Mouse (Mus musculus) ovary, adult 10 weeks (tissue): ENCODE data around the gene Zfp719. TPM values are rescaled to one million over a fixed set of nuclear protein-coding genes. Genes with fewer than 3 reads are reported as not detected.

Experiments
- polyA plus RNA-seq: library from polyadenylated mRNA; stranded (reverse); fragments of 350-450 nt; fragmentation: Illumina TruSeq; extraction: RNeasy Lipid Tissue Mini Kit (QIAGEN cat#74804); gene quantifications from one replicate; pipeline ENCODE4 v1.2.3, GENCODE M21; 2014

Gene Zfp719
- 42.2 TPM for polyA plus RNA-seq

DNA sequence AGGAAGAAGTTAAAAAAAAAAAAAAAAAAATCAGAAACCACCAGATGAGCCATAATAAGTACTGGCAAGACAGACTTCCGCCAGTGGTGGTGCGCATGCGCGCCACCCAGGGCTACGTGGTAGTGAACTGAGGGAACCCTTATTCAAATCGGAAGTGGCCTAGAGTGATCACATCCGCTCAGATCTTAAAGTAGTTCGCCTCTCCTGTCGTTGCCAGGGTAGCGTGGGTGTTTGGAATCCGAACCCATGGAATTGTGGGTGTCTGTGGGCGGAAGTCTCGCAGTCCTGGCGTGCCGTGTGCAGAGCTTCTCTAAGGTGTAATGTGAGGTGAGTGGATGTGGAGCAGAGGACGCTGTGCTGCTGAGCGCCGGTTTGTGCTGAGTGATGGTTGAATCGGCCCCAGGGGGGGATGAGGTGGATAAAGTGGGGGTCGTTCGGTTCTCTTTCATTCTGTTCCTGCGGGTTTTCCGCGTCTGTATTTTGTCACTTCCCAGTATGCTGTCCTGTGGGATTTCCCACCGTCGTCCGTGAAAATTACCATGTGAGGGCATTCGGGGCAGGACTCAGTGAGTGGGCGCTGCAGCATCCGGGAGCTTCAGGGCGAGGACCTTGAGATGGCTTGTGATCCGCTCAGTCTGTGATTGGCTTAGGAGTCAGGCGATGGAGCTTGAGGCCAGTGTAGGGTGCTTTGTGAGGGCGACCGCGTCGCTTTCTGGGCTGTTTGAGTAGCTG is at the start of gene Zfp719:
Gene Zfp719, plus strand, starts transcription at position 171 of the 732 bp plus-strand sequence.

DNA sequence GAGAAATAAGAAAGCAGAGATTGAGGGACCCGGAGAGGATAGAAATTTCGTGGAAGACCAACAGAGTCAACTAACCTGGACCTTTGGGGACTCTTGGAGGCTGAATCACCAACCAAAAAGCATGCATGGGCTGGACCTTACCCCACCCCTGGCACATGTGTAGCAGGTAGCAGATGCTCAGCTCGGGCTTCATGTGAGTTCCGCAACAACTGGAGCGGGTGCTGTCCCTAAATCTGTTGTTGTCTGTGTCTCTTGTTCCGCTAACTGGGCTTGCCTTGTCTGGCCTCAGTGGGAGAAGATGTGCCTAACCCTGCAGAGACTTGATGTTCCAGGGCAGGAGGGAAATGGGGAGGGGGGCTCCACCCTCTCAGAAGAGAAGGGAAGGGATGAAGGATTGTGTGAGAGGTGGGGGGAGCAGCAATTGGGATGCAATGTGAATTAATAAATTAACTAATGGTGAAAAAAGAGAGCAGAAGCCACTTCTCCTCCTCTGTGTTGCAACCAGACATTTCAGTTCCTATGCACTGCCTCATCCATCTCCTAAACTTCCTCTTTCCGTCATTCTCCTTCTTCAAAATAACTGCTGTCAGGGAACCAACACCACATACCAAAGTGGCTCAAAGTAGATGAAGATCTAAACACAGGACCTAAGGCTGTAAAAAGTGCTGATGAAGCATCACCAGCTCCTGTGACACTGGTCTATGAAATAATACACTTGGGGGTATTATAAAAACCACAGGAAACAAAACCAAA is 35.0 kb upstream of the Zfp719 start, which contains the start of gene Cd33:
Gene Cd33, minus strand, starts transcription at position 204 of the 753 bp plus-strand sequence.

DNA sequence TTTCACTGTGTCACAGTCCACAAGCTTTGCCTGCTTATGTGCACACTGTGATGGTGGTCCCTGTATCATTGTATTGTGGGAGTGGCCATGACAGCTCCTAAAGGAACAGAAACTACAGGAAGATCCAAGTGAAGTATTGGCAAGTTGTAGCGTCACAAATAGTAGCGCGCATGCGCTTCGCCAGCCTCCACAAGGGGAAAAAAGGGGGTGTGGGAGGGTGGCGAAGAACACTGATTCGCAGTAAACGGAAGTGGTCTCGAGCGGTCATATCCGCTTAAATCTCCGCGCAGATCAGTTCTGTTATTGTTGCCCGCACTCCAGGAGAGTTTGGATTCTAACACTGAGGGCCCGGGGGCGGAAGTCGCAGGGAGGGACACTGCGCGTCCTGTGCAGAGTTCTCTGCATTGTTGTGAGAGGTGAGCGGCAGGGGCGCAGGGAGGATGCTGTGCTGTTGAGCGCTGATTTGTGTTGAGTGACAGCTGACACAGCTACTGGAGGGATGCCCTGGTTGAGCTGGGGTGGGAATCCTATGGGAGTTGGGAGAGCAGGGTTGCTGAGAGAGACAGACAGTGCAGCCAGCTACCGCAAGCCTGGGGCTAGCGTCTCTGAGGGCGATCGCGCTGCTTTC is 17.3 kb upstream of the Zfp719 start, which contains the start of gene Zfp658:
Gene Zfp658, plus strand, starts transcription at position 251 of the 628 bp plus-strand sequence.

DNA sequence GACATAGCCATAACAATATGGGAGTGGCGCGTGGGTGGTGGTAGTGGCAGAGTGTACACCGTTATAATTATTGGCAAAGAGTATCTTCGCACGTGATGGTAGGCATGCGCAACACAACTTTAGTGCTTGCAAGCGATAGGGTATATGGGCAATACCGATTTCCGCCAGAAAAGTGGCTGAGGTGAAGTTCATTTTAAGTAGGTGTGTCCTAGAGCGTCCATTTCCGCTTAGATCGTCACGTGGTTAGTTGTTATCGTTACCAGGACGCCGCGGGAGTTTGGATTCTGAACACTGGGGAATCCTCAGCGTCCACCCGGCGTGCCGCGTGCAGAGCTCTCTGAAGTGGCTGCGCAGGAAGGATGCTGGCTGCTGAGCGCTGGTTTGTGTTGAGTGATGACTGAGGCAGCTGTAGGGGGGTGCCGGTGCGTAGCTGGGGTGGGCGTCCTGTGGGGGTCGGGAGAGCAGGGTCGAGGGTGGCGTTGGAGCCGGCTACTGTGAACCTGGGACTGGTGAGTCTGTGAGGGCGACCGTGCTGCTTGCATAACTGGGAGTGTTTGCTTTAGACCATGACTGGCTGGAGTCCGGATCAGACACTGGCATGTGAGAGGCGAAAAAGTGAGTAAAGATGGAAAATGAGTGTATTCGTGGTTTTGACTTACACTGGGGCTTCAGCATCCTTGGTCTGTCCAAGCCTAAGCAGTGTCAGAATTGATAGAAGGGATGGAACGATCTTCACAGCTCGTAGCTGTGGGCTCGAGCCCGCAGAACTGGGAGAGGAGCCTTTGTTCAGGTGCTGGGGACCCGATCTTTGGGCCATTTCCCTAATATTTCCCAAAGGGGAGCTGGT is 27.7 kb downstream of the Zfp719 start, which contains the start of gene Zfp819:
Gene Zfp819, plus strand, starts transcription at position 274 of the 847 bp plus-strand sequence.

DNA sequence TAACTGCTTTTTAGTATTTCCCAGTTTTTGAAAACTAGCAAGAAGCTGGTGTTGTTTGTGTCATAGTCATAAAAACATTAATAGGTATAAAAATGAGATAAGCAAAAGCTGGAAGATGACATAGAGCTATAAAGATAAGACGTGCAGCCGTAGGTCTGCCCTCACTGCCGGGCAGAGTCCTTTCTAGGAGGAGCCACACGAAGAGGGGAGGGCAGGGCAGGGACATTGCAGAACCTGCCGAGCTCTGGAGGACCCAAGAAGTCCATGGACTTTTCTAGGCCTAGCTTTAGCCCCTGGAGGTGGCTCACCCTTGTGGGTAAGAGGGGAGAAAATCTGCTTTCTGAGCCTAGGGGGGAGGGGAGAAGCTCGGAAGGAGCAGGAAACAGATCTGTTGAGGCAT is 55.1 kb downstream of the Zfp719 start, which contains the start of gene Ceacam18:
Gene Ceacam18, plus strand, starts transcription at position 208 of the 400 bp plus-strand sequence.

Other genes starting within 250 kb of the Zfp719 start
- gene Siglecf, start 228.3 kb upstream of the Zfp719 start, polyA plus RNA-seq = 1.2 TPM
- not detected for gene Siglecg, start 171.4 kb upstream of the Zfp719 start, polyA plus RNA-seq
- gene Lim2, start 151.9 kb upstream of the Zfp719 start, polyA plus RNA-seq = not detected
- not detected for gene Nkg7, start 142.5 kb upstream of the Zfp719 start, polyA plus RNA-seq
- gene Cldnd2, start 138.8 kb upstream of the Zfp719 start, polyA plus RNA-seq = not detected
- 1.5 TPM for gene Etfb, start 135.5 kb upstream of the Zfp719 start, polyA plus RNA-seq
- not detected for gene Gm45233, start 135.5 kb upstream of the Zfp719 start, polyA plus RNA-seq
- 0.88 TPM for gene Vsig10l, start 116.5 kb upstream of the Zfp719 start, polyA plus RNA-seq
- gene Iglon5, start 89.5 kb upstream of the Zfp719 start, polyA plus RNA-seq = not detected
- gene 4931406B18Rik, start 73.7 kb upstream of the Zfp719 start, polyA plus RNA-seq = not detected
- 5.7 TPM for gene Cd33, start 35.2 kb upstream of the Zfp719 start, polyA plus RNA-seq
- 3.5 TPM for gene Zfp658, start 17.4 kb upstream of the Zfp719 start, polyA plus RNA-seq
- gene Zfp819, start 27.6 kb downstream of the Zfp719 start, polyA plus RNA-seq = 0.20 TPM
- gene Ceacam18, start 55.1 kb downstream of the Zfp719 start, polyA plus RNA-seq = not detected
- gene Siglece, start 80.6 kb downstream of the Zfp719 start, polyA plus RNA-seq = 0.66 TPM
- gene Ctu1, start 92.4 kb downstream of the Zfp719 start, polyA plus RNA-seq = 3.2 TPM
- not detected for gene Klk14, start 110.8 kb downstream of the Zfp719 start, polyA plus RNA-seq
- gene Klk13, start 133.0 kb downstream of the Zfp719 start, polyA plus RNA-seq = not detected
- not detected for gene Klk12, start 189.3 kb downstream of the Zfp719 start, polyA plus RNA-seq
- gene Klk11, start 195.0 kb downstream of the Zfp719 start, polyA plus RNA-seq = 0.48 TPM
- gene Klk10, start 201.4 kb downstream of the Zfp719 start, polyA plus RNA-seq = not detected
- not detected for gene Klk9, start 212.3 kb downstream of the Zfp719 start, polyA plus RNA-seq
- not detected for gene Klk8, start 218.0 kb downstream of the Zfp719 start, polyA plus RNA-seq
- not detected for gene Klk7, start 231.7 kb downstream of the Zfp719 start, polyA plus RNA-seq
- not detected for gene Klk6, start 244.9 kb downstream of the Zfp719 start, polyA plus RNA-seq